Mouse (Mus musculus) ES-Bruce4 (cell line): ENCODE data around the gene Rxra. TPM values are rescaled to one million over a fixed set of nuclear protein-coding genes. Genes with fewer than 3 reads are reported as not detected.
A peak's percentile ranks its signal among the peaks of the same experiment; 100 is the strongest.

Experiments used
- H3K27ac ChIP-seq: 2 replicates; pipeline ENCODE4 v1.5.1; 2012; ENCODE audit warnings: low read length, inconsistent platforms; ENCODE audit not compliant: insufficient read depth
- H3K27me3 ChIP-seq: 2 replicates; pipeline ENCODE4 v1.6.1; 2012; ENCODE audit warnings: mild to moderate bottlenecking, low read length, inconsistent platforms; ENCODE audit not compliant: control insufficient read depth, poor library complexity, insufficient read depth, severe bottlenecking
- H3K36me3 ChIP-seq: 2 replicates; pipeline ENCODE4 v1.6.1; 2012; ENCODE audit warnings: inconsistent platforms, mild to moderate bottlenecking, low read length, moderate library complexity; ENCODE audit not compliant: control insufficient read depth, poor library complexity, insufficient read depth, severe bottlenecking
- H3K4me1 ChIP-seq: one replicate; pipeline ENCODE4 v1.8.1; 2011; ENCODE audit warnings: low read length; ENCODE audit not compliant: control insufficient read depth, insufficient read depth
- H3K4me3 ChIP-seq: 2 replicates; pipeline ENCODE4 v1.5.1; 2011; ENCODE audit warnings: low read depth, mild to moderate bottlenecking, low read length
- H3K9ac ChIP-seq: 2 replicates; pipeline ENCODE4 v1.6.1; 2012; ENCODE audit warnings: low read depth, mild to moderate bottlenecking, inconsistent platforms; ENCODE audit not compliant: poor library complexity, severe bottlenecking
- H3K9me3 ChIP-seq: replicated peaks from 2 replicates; pipeline ENCODE4 v1.6.1; 2012; ENCODE audit warnings: mild to moderate bottlenecking, low read length, inconsistent platforms; ENCODE audit not compliant: control insufficient read depth, poor library complexity, insufficient read depth, severe bottlenecking
- CTCF ChIP-seq: IDR thresholded peaks from one replicate; pipeline ENCODE4 v1.8.1; 2011; ENCODE audit warnings: low read depth, low read length
- EP300 ChIP-seq: IDR thresholded peaks from 2 replicates; pipeline ENCODE4 v1.6.1; 2011; ENCODE audit warnings: low read depth, low read length; ENCODE audit not compliant: insufficient read depth
- POLR2A ChIP-seq: IDR thresholded peaks from one replicate; pipeline ENCODE4 v1.8.1; 2011; ENCODE audit warnings: low read length; ENCODE audit not compliant: insufficient read depth
- polyA plus RNA-seq: library from polyadenylated mRNA; stranded (reverse); fragments of >200 nt; gene quantifications from 2 replicates; pipeline ENCODE4 v1.2.4, GENCODE M21; 2011; ENCODE audit warnings: low read depth; ENCODE audit not compliant: missing spikeins, insufficient read depth, insufficient read length

Rxra gene
- polyA plus RNA-seq, 1 experiment, result 10.0 TPM

- no peaks in the 10 kb centered on the region for H3K36me3 ChIP-seq
- H3K9me3 ChIP-seq, result no peaks in the 10 kb centered on the region
- no peak overlapping the region for H3K27ac ChIP-seq
- TF ChIP-seq POLR2A, result no peak
- no peak for TF ChIP-seq EP300
- no peak for TF ChIP-seq CTCF
- no peak overlapping the region for H3K4me3 ChIP-seq
- H3K4me1 ChIP-seq, result peaks cover 6% of the 10 kb centered on the region
- H3K27me3 ChIP-seq, result peaks cover 7% of the 10 kb centered on the region; the same call in 1 of the 2 replicates
- H3K9ac ChIP-seq, result no peak overlapping the region
These were observed 5.2 kb downstream of the Rxra start for GRCm38 (mm10) chr2:27681426-27681825.

GRCm38 (mm10) chr2:27682096-27682495, 5.9 kb downstream of the Rxra start:
- TF ChIP-seq EP300, result no peak
- no peak for TF ChIP-seq CTCF
- no peak for TF ChIP-seq POLR2A
- Histone ChIP-seq H3K9me3 (no peaks in the 10 kb centered on the region), H3K9ac (no peak overlapping the region), H3K4me1 (peaks cover 6% of the 10 kb centered on the region), H3K27ac (no peak overlapping the region), H3K27me3 (peaks cover 4% of the 10 kb centered on the region; the same call in 1 of the 2 replicates), H3K36me3 (no peaks in the 10 kb centered on the region), H3K4me3 (no peak overlapping the region)

- no peaks in the 10 kb centered on the region for H3K27me3 ChIP-seq
- H3K9me3 ChIP-seq, result no peaks in the 10 kb centered on the region
- no peak overlapping the region for H3K4me3 ChIP-seq
- H3K36me3 ChIP-seq, result no peaks in the 10 kb centered on the region
- peaks cover 6% of the 10 kb centered on the region for H3K4me1 ChIP-seq
- no peak overlapping the region; the same call in 1 of the 2 replicates for H3K27ac ChIP-seq
- no peak for TF ChIP-seq CTCF
- peak; percentile 81 for TF ChIP-seq EP300
- H3K9ac ChIP-seq, result no peak overlapping the region
These were observed 7.9 kb downstream of the Rxra start for GRCm38 (mm10) chr2:27684017-27684657.

GRCm38 (mm10) chr2:27685917-27686316, 9.7 kb downstream of the Rxra start:
- Histone ChIP-seq H3K27ac (no peak overlapping the region), H3K4me1 (peaks cover 6% of the 10 kb centered on the region)

GRCm38 (mm10) chr2:27686335-27686734, 10.1 kb downstream of the Rxra start:
- no peak overlapping the region for H3K27ac ChIP-seq
- H3K4me3 ChIP-seq, result no peak overlapping the region
- H3K36me3 ChIP-seq, result no peaks in the 10 kb centered on the region
- TF ChIP-seq POLR2A, result no peak
- TF ChIP-seq EP300, result no peak
- TF ChIP-seq CTCF, result no peak
- H3K9me3 ChIP-seq, result no peaks in the 10 kb centered on the region
- H3K9ac ChIP-seq, result no peak overlapping the region
- no peaks in the 10 kb centered on the region for H3K27me3 ChIP-seq
- H3K4me1 ChIP-seq, result peaks cover 6% of the 10 kb centered on the region

More at GRCm38 (mm10) chr2:27685917-27686316, 9.7 kb downstream of the Rxra start:
- Histone ChIP-seq H3K9me3 (no peaks in the 10 kb centered on the region), H3K36me3 (no peaks in the 10 kb centered on the region), H3K9ac (no peak overlapping the region), H3K4me3 (no peak overlapping the region), H3K27me3 (no peaks in the 10 kb centered on the region)
- no peak for TF ChIP-seq EP300
- no peak for TF ChIP-seq CTCF
- no peak for TF ChIP-seq POLR2A

- no peaks in the 10 kb centered on the region for H3K27me3 ChIP-seq
- no peak overlapping the region for H3K27ac ChIP-seq
- no peaks in the 10 kb centered on the region for H3K9me3 ChIP-seq
- H3K4me3 ChIP-seq, result no peak overlapping the region
- peaks cover 6% of the 10 kb centered on the region for H3K4me1 ChIP-seq
- H3K9ac ChIP-seq, result no peak overlapping the region
- no peaks in the 10 kb centered on the region for H3K36me3 ChIP-seq
- TF ChIP-seq POLR2A, result no peak
- no peak for TF ChIP-seq CTCF
- no peak for TF ChIP-seq EP300
These were observed 10.8 kb downstream of the Rxra start for GRCm38 (mm10) chr2:27687041-27687440.
